Mouse (Mus musculus) lung, adult 2 months (tissue): ENCODE measurements around the gene Ogdhl.

ENCODE experiments used
- CTCF ChIP-seq: fragments of 200-500 bp; IDR thresholded peaks from 2 replicates; pipeline ENCODE4 v1.5.1; 2011; ENCODE audit warnings: mild to moderate bottlenecking, low read length, control low read depth; ENCODE audit not compliant: insufficient read depth
- POLR2A ChIP-seq: fragments of 200-500 bp; IDR thresholded peaks from 2 replicates; pipeline ENCODE4 v1.6.1; 2011; ENCODE audit warnings: low read depth, mild to moderate bottlenecking, control low read depth, low read length, borderline replicate concordance; ENCODE audit errors: extremely low read depth

- TF ChIP-seq CTCF: no peak
- TF ChIP-seq POLR2A: no peak
These were observed 16.9 kb upstream of the Ogdhl start for GRCm38 (mm10) chr14:32304921-32305320.
